Mouse (Mus musculus) natural killer cell, adult 2 months (primary cell): ENCODE results near the gene Syt5.

Source experiments
- DNase-seq, 2 experiments: peaks; one replicate each; pipeline ENCODE4 v3.0.0; 2022; ENCODE audit warnings: low spot score in 2 of 2

Syt5 gene

GRCm38 (mm10) chr7:4523205-4524130 is 23.9 kb downstream of the Syt5 start:
- no peak for DNase-seq

GRCm38 (mm10) chr7:4522292-4522691 is 25.0 kb downstream of the Syt5 start:
- no peak for DNase-seq

GRCm38 (mm10) chr7:4521231-4522003 is 25.9 kb downstream of the Syt5 start:
- no peak for DNase-seq

- no peak for DNase-seq
These were observed 28.9 kb downstream of the Syt5 start for GRCm38 (mm10) chr7:4518487-4518886.

GRCm38 (mm10) chr7:4516332-4517050 is 30.9 kb downstream of the Syt5 start, which contains the start of gene Tnnt1:
Gene Tnnt1 (minus strand): TSS chr7:4516382.
- no peak for DNase-seq

- no peak for DNase-seq
These were observed 31.5 kb downstream of the Syt5 start for GRCm38 (mm10) chr7:4515853-4516252.

- no peak for DNase-seq
These were observed 33.3 kb downstream of the Syt5 start for GRCm38 (mm10) chr7:4513829-4514712.

GRCm38 (mm10) chr7:4513236-4513635 is 34.1 kb downstream of the Syt5 start:
- peak in 1 of 2 experiments; percentile 42 for DNase-seq

- DNase-seq = no peak
These were observed 35.7 kb downstream of the Syt5 start for GRCm38 (mm10) chr7:4511489-4512224.

GRCm38 (mm10) chr7:4509863-4510608 is 37.3 kb downstream of the Syt5 start:
- DNase-seq = peak; percentile 55 to 60

GRCm38 (mm10) chr7:4508739-4509116 is 38.6 kb downstream of the Syt5 start:
- no peak for DNase-seq

- no peak for DNase-seq
These were observed 39.1 kb downstream of the Syt5 start for GRCm38 (mm10) chr7:4508062-4508738.

GRCm38 (mm10) chr7:4507220-4507619 is 40.1 kb downstream of the Syt5 start:
- no peak for DNase-seq

- DNase-seq = no peak
These were observed 42.5 kb downstream of the Syt5 start for GRCm38 (mm10) chr7:4504646-4505435.

- no peak for DNase-seq
These were observed 43.5 kb downstream of the Syt5 start for GRCm38 (mm10) chr7:4503858-4504257.

GRCm38 (mm10) chr7:4503100-4503499 is 44.2 kb downstream of the Syt5 start:
- no peak for DNase-seq

GRCm38 (mm10) chr7:4502421-4503090 is 44.8 kb downstream of the Syt5 start:
- no peak for DNase-seq
